Mouse (Mus musculus): ENCODE data around the gene Gm6676. TPM values are rescaled to one million over a fixed set of nuclear protein-coding genes. Genes with fewer than 3 reads are reported as not detected.
"Not testable (repeated sequence)": the region's sequence is repeated elsewhere in the genome, so short reads cannot be mapped to it uniquely, and the experiment has no call there.

Gene Gm6676
- not detected in 2 replicates for polyA plus RNA-seq (2015; fragmentation: Nextera tagmentation; extraction: Ambion mirVana)

GRCm38 (mm10) chr14:7125312-7125711 lies at the start of gene Gm6676:
Gene Gm6676, minus strand, starts transcription at chr14:7125412.
- H3K4me1 ChIP-seq (ENCODE audit: control insufficient read depth, insufficient read depth, low read depth, low read length); H3K4me2 ChIP-seq (ENCODE audit: low read length); H3K36me3 ChIP-seq (ENCODE audit: control insufficient read depth, insufficient read depth, low read length); H3K27ac ChIP-seq (ENCODE audit: low read depth, low read length); H3K27me3 ChIP-seq (replicated peaks; ENCODE audit: control insufficient read depth, insufficient read depth, low read length); ATAC-seq; H3K9me3 ChIP-seq (ENCODE audit: control insufficient read depth, low read length); H3K9ac ChIP-seq (ENCODE audit: low read depth, low read length); H3K4me3 ChIP-seq (ENCODE audit: low read length): not testable (repeated sequence)
- WGBS: no CpG with 5 or more reads among the region's 2 CpGs

DNA sequence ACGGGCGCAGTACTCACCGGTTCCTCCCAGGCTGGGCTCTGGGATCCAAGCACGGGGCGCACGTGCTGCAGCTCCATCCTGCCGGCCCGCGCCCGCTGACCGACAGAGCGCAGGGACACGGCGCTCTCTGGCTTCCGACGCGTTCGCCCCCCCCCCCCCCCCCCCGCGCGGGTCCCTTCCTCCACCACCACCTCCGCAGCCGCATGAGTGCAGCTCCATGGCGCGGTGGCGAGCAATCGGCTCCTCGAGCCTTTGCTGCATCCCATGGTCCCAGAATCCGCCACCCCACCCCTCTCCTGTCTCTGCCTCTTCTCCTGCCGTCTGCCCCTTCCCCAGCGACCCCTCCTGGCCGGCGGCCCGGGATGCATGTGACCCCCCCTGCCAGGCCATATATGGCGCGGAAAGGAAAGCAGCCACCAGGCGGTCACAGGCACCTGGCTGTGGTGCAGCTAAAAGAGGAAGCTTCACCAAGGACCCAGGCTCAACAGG lies 49.3 kb upstream of the Gm6676 start, which contains the start of gene Gm3512:
Gene Gm3512, minus strand, starts transcription at position 51 of the 489 bp plus-strand sequence.
- not testable (repeated sequence) for H3K4me2 ChIP-seq (ENCODE audit: low read length); H3K9me3 ChIP-seq (ENCODE audit: control insufficient read depth, low read length); H3K27me3 ChIP-seq (replicated peaks; ENCODE audit: control insufficient read depth, insufficient read depth, low read length); H3K27ac ChIP-seq (ENCODE audit: low read depth, low read length); H3K36me3 ChIP-seq (ENCODE audit: control insufficient read depth, insufficient read depth, low read length); H3K4me1 ChIP-seq (ENCODE audit: control insufficient read depth, insufficient read depth, low read depth, low read length); H3K9ac ChIP-seq (ENCODE audit: low read depth, low read length); H3K4me3 ChIP-seq (ENCODE audit: low read length)
- 0 out of 2 replicates have a peak, but pooled peaks have one; percentile 63 for ATAC-seq
- no CpG with 5 or more reads among the region's 37 CpGs for WGBS

DNA sequence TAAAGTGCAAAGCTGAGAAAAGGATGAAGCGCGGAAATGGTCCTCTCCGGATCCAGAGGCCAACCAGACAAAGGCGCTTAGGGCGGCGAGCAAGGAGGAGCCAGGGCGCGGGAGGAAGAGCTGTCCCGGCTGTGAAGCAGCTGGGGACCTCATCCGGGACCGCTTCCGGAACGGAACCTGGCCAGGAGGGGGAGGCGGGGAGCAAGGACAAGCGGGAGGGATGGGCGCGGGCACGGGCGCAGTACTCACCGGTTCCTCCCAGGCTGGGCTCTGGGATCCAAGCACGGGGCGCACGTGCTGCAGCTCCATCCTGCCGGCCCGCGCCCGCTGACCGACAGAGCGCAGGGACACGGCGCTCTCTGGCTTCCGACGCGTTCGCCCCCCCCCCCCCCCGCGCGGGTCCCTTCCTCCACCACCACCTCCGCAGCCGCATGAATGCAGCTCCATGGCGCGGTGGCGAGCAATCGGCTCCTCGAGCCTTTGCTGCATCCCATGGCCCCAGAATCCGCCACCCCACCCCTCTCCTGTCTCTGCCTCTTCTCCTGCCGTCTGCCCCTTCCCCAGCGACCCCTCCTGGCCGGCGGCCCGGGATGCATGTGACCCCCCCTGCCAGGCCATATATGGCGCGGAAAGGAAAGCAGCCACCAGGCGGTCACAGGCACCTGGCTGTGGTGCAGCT lies 19.9 kb downstream of the Gm6676 start:
- Histone ChIP-seq H3K4me2 (ENCODE audit: low read length) (peak overlapping the region; percentile 51), H3K4me3 (ENCODE audit: low read length) (peak overlapping the region; percentile 45), H3K27ac (ENCODE audit: low read depth, low read length) (peak overlapping the region; percentile 80), H3K9ac (ENCODE audit: low read depth, low read length) (peak overlapping the region; percentile 70)
- 0% methylated on average over 3 of the region's 54 CpGs for WGBS
- not testable (repeated sequence) for H3K4me1 ChIP-seq (ENCODE audit: control insufficient read depth, insufficient read depth, low read depth, low read length); H3K9me3 ChIP-seq (ENCODE audit: control insufficient read depth, low read length); H3K36me3 ChIP-seq (ENCODE audit: control insufficient read depth, insufficient read depth, low read length); H3K27me3 ChIP-seq (replicated peaks; ENCODE audit: control insufficient read depth, insufficient read depth, low read length)
- ATAC-seq: peak; percentile 73

- H3K4me3 ChIP-seq (ENCODE audit: low read length); H3K9ac ChIP-seq (ENCODE audit: low read depth, low read length); ATAC-seq; H3K27ac ChIP-seq (ENCODE audit: low read depth, low read length); H3K27me3 ChIP-seq (replicated peaks; ENCODE audit: control insufficient read depth, insufficient read depth, low read length); H3K4me1 ChIP-seq (ENCODE audit: control insufficient read depth, insufficient read depth, low read depth, low read length); H3K36me3 ChIP-seq (ENCODE audit: control insufficient read depth, insufficient read depth, low read length); H3K9me3 ChIP-seq (ENCODE audit: control insufficient read depth, low read length); H3K4me2 ChIP-seq (ENCODE audit: low read length): not testable (repeated sequence)
- 96% methylated on average over 1 of the region's 3 CpGs for WGBS
Measured at GRCm38 (mm10) chr14:7100521-7100920, 24.7 kb downstream of the Gm6676 start, which contains the start of gene Gm3696. Gene Gm3696, minus strand, starts transcription at chr14:7100621.

Other genes starting within 250 kb of the Gm6676 start
- 14.0 and 14.8 TPM in 2 replicates for gene Gm3667, start 235.4 kb downstream of the Gm6676 start, polyA plus RNA-seq (2015; fragmentation: Nextera tagmentation; extraction: Ambion mirVana)
- not detected in 2 replicates for gene Gm6356, start 151.6 kb downstream of the Gm6676 start, polyA plus RNA-seq (2015; fragmentation: Nextera tagmentation; extraction: Ambion mirVana)
- gene Gm10406, start 98.0 kb downstream of the Gm6676 start, polyA plus RNA-seq (2015; fragmentation: Nextera tagmentation; extraction: Ambion mirVana): 4.1 and 4.5 TPM in 2 replicates
- gene Gm3685, start 80.4 kb downstream of the Gm6676 start, polyA plus RNA-seq (2015; fragmentation: Nextera tagmentation; extraction: Ambion mirVana): not detected in 2 replicates
- 7.3 and 8.4 TPM in 2 replicates for gene Gm3696, start 24.8 kb downstream of the Gm6676 start, polyA plus RNA-seq (2015; fragmentation: Nextera tagmentation; extraction: Ambion mirVana)
- 11.3 and 11.4 TPM in 2 replicates for gene Gm3512, start 49.1 kb upstream of the Gm6676 start, polyA plus RNA-seq (2015; fragmentation: Nextera tagmentation; extraction: Ambion mirVana)
- not detected in 2 replicates for gene Gm16434, start 69.1 kb upstream of the Gm6676 start, polyA plus RNA-seq (2015; fragmentation: Nextera tagmentation; extraction: Ambion mirVana)
- gene Gm3727, start 139.3 kb upstream of the Gm6676 start, polyA plus RNA-seq (2015; fragmentation: Nextera tagmentation; extraction: Ambion mirVana): not detected in 2 replicates
- gene Gm3739, start 189.6 kb upstream of the Gm6676 start, polyA plus RNA-seq (2015; fragmentation: Nextera tagmentation; extraction: Ambion mirVana): 6.6 and 7.6 TPM in 2 replicates
- gene Gm5797, start 207.0 kb upstream of the Gm6676 start, polyA plus RNA-seq (2015; fragmentation: Nextera tagmentation; extraction: Ambion mirVana): not detected in 2 replicates
- not detected in 2 replicates for gene Gm8374, start 239.7 kb upstream of the Gm6676 start, polyA plus RNA-seq (2015; fragmentation: Nextera tagmentation; extraction: Ambion mirVana)